Mouse (Mus musculus): Measurements from ENCODE around the gene Smc3. TPM values are rescaled to one million over a fixed set of nuclear protein-coding genes. Genes with fewer than 3 reads are reported as not detected.
"Not testable (repeated sequence)": the region's sequence is repeated elsewhere in the genome, so short reads cannot be mapped to it uniquely, and the experiment has no call there.

The Smc3 gene
- polyA plus RNA-seq, 1 experiment from 2014 or later: 60.2 TPM

DNA sequence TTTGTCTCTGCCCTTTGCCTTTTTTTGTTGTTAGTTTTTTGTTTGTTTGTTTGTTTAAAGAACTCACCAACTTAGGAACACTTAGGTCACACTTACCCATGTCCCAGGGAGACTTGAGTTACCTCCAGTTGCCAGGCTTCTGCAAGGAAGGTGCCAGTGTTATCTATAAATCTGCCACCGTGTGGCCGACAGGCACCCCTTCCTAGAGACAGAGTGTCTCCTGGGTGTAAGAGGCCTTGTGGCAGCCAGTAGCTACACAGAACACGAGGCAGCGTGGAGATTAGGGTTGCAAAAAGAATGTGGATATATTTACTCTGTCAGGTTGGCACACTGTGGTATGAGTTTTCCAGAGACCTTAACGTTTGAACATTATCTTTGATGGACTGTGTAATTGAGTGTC is 47.9 kb downstream of the Smc3 start:
- 30% methylated on average over 5 of the region's 5 CpGs for WGBS
- no peaks in the 10 kb centered on the region for H3K27me3 ChIP-seq (ENCODE audit: control insufficient read depth, insufficient read depth, low read length)
- H3K27ac ChIP-seq (ENCODE audit: low read length): no peak overlapping the region
- no peak overlapping the region for H3K4me3 ChIP-seq (replicated peaks; ENCODE audit: low read length)
- no peak overlapping the region for H3K9ac ChIP-seq (ENCODE audit: low read length)
- peaks cover 19% of the 10 kb centered on the region; the same call in 1 of the 2 replicates for H3K36me3 ChIP-seq (ENCODE audit: control insufficient read depth, insufficient read depth, low read length)
- ATAC-seq (ENCODE audit: insufficient read depth, low FRiP score): no peak
- H3K4me1 ChIP-seq (ENCODE audit: control insufficient read depth, insufficient read depth, low read length): peaks cover 12% of the 10 kb centered on the region
- no peak overlapping the region for H3K4me2 ChIP-seq (ENCODE audit: low read depth, low read length)
- no peaks in the 10 kb centered on the region for H3K9me3 ChIP-seq (replicated peaks; ENCODE audit: control insufficient read depth, low read length)

DNA sequence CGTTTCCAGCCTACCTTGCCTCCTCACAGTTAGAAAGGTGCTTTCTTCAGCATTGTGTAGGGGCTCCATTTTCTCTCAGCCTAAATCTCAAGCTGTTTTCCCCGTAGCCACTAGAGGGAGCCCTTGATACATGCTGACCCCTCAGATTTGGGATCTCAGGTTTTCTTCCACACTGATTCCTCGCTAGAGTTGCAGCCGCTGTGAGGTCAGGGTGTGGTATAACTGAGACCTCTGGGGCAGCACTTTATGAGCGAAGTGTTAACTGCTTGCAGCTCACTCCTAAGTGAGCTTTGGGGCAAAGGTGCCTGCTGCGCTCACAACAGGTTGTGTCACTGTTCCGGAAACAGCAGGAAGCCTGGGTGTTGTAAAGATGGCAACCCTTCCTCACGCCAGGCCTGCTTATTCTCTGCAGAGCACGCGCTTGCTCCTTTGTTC is 48.6 kb downstream of the Smc3 start:
- peaks cover 12% of the 10 kb centered on the region; the same call in 1 of the 2 replicates for H3K36me3 ChIP-seq (ENCODE audit: control insufficient read depth, insufficient read depth, low read length)
- H3K27me3 ChIP-seq (ENCODE audit: control insufficient read depth, insufficient read depth, low read length): no peaks in the 10 kb centered on the region
- peak; percentile 62; the same call in 1 of the 2 replicates for ATAC-seq (ENCODE audit: insufficient read depth, low FRiP score)
- WGBS: 41% methylated on average over 10 of the region's 10 CpGs
- no peaks in the 10 kb centered on the region for H3K9me3 ChIP-seq (replicated peaks; ENCODE audit: control insufficient read depth, low read length)
- no peak overlapping the region for H3K4me3 ChIP-seq (replicated peaks; ENCODE audit: low read length)
- no peak overlapping the region for H3K27ac ChIP-seq (ENCODE audit: low read length)
- no peak overlapping the region for H3K4me2 ChIP-seq (ENCODE audit: low read depth, low read length)
- peaks cover 16% of the 10 kb centered on the region for H3K4me1 ChIP-seq (ENCODE audit: control insufficient read depth, insufficient read depth, low read length)
- no peak overlapping the region for H3K9ac ChIP-seq (ENCODE audit: low read length)

DNA sequence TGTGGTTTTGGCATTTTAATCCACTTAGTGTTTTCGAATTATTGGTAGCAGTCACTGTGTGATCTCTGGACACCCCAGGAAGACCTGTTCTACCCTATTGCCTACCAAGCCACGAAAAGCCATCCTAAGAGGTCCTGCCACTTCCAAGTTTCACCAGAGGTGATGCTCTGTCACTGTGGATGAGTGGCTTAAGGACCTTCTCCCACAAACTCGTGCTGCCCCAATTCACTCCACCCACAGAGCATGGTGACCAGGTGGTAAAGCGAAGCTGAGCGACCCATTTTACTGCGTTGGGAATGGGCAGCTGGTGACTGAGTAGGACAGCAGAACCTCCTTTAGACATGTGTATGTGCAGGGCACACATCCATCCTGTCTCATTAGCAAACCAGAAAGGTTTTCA is 49.2 kb downstream of the Smc3 start:
- Histone ChIP-seq H3K4me3 (replicated peaks; ENCODE audit: low read length) (no peak overlapping the region), H3K27ac (ENCODE audit: low read length) (no peak overlapping the region), H3K4me2 (ENCODE audit: low read depth, low read length) (no peak overlapping the region), H3K4me1 (ENCODE audit: control insufficient read depth, insufficient read depth, low read length) (peaks cover 18% of the 10 kb centered on the region), H3K27me3 (ENCODE audit: control insufficient read depth, insufficient read depth, low read length) (no peaks in the 10 kb centered on the region), H3K9ac (ENCODE audit: low read length) (no peak overlapping the region), H3K9me3 (replicated peaks; ENCODE audit: control insufficient read depth, low read length) (no peaks in the 10 kb centered on the region), H3K36me3 (ENCODE audit: control insufficient read depth, insufficient read depth, low read length) (peaks cover 9% of the 10 kb centered on the region; the same call in 1 of the 2 replicates)
- 85% methylated on average over 6 of the region's 6 CpGs for WGBS
- no peak for ATAC-seq (ENCODE audit: insufficient read depth, low FRiP score)

DNA sequence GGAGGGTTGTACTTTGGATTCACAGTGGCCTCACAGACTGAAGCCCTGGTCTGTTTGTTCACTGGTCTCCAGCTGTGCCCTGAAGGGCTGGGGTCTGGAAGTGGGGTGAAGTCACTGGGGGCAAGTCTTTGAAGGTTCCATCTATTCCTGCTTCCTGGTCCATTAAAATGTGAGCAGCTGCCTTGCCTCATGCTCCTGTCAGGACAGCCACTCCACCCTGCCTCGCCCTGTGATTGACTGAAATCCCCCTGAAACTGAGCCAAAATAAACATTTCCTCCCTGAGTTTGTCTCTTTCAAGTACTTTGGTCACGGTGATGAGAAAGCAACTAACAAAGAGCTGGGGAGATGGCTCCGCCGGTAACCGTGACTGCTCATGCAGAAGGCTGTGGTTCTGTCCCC is 49.6 kb downstream of the Smc3 start:
- 23% methylated on average over 5 of the region's 5 CpGs for WGBS
- Histone ChIP-seq H3K4me1 (ENCODE audit: control insufficient read depth, insufficient read depth, low read length) (peaks cover 18% of the 10 kb centered on the region), H3K9ac (ENCODE audit: low read length) (no peak overlapping the region)

DNA sequence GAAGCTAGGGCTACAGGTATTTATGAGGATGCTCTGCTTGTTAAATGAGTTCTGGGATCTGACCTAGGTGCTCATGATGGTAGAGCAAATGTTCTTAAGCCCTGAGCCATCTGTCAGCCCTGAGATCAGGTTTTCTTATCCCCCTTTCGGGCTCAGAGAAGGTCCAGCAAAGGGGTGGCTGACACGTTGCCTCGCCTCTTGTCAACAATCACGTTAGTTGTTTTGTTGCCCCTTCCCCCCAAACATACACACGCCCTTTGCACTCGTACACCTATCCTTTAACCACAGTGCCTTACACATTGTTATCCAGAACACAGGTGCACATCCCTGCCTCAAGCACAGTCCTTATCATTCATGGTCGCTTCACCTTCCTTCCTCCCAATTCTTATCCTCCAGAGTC is 50.7 kb downstream of the Smc3 start:
- no peak overlapping the region for H3K27ac ChIP-seq (ENCODE audit: low read length)
- no peak overlapping the region for H3K4me3 ChIP-seq (replicated peaks; ENCODE audit: low read length)
- H3K4me2 ChIP-seq (ENCODE audit: low read depth, low read length): no peak overlapping the region
- ATAC-seq (ENCODE audit: insufficient read depth, low FRiP score): no peak
- WGBS: 70% methylated on average over 7 of the region's 7 CpGs
- H3K36me3 ChIP-seq (ENCODE audit: control insufficient read depth, insufficient read depth, low read length): peaks cover 8% of the 10 kb centered on the region; the same call in 1 of the 2 replicates
- no peaks in the 10 kb centered on the region for H3K27me3 ChIP-seq (ENCODE audit: control insufficient read depth, insufficient read depth, low read length)
- H3K9me3 ChIP-seq (replicated peaks; ENCODE audit: control insufficient read depth, low read length): no peaks in the 10 kb centered on the region
- H3K9ac ChIP-seq (ENCODE audit: low read length): no peak overlapping the region
- H3K4me1 ChIP-seq (ENCODE audit: control insufficient read depth, insufficient read depth, low read length): peaks cover 18% of the 10 kb centered on the region

More for the DNA sequence above, 49.6 kb downstream of the Smc3 start:
- H3K4me2 ChIP-seq (ENCODE audit: low read depth, low read length): no peak overlapping the region
- peaks cover 8% of the 10 kb centered on the region; the same call in 1 of the 2 replicates for H3K36me3 ChIP-seq (ENCODE audit: control insufficient read depth, insufficient read depth, low read length)
- peak overlapping the region; percentile 11; the same call in 1 of the 2 replicates for H3K27ac ChIP-seq (ENCODE audit: low read length)
- peak; percentile 29; the same call in 1 of the 2 replicates for ATAC-seq (ENCODE audit: insufficient read depth, low FRiP score)
- H3K9me3 ChIP-seq (replicated peaks; ENCODE audit: control insufficient read depth, low read length): no peaks in the 10 kb centered on the region
- no peaks in the 10 kb centered on the region for H3K27me3 ChIP-seq (ENCODE audit: control insufficient read depth, insufficient read depth, low read length)
- no peak overlapping the region for H3K4me3 ChIP-seq (replicated peaks; ENCODE audit: low read length)

DNA sequence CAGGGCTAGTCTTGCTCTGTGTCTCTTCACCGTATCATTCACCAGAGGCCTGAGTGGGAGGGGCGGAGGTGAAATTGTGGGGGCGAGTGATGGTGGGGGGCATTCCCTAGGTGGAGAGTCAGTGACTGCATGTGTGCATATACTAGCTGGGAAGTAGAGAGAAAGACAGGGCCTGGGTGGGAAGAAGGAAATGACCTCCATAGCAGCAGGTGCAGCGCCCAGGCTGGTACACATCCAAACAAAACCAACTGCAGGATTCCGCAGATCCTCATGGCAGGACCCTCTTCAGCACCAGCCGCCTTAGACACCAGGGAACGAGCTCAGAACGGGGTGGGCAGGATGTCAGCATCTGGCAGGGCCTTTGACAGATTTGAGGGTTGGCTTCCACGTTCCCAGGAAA is 52.1 kb downstream of the Smc3 start:
- H3K4me3 ChIP-seq (replicated peaks; ENCODE audit: low read length): no peak overlapping the region
- no peak for ATAC-seq (ENCODE audit: insufficient read depth, low FRiP score)
- no peaks in the 10 kb centered on the region for H3K36me3 ChIP-seq (ENCODE audit: control insufficient read depth, insufficient read depth, low read length)
- WGBS: 64% methylated on average over 9 of the region's 9 CpGs
- peaks cover 18% of the 10 kb centered on the region for H3K4me1 ChIP-seq (ENCODE audit: control insufficient read depth, insufficient read depth, low read length)
- no peak overlapping the region for H3K27ac ChIP-seq (ENCODE audit: low read length)
- no peaks in the 10 kb centered on the region for H3K27me3 ChIP-seq (ENCODE audit: control insufficient read depth, insufficient read depth, low read length)
- no peak overlapping the region for H3K4me2 ChIP-seq (ENCODE audit: low read depth, low read length)
- no peak overlapping the region for H3K9ac ChIP-seq (ENCODE audit: low read length)
- H3K9me3 ChIP-seq (replicated peaks; ENCODE audit: control insufficient read depth, low read length): no peaks in the 10 kb centered on the region

DNA sequence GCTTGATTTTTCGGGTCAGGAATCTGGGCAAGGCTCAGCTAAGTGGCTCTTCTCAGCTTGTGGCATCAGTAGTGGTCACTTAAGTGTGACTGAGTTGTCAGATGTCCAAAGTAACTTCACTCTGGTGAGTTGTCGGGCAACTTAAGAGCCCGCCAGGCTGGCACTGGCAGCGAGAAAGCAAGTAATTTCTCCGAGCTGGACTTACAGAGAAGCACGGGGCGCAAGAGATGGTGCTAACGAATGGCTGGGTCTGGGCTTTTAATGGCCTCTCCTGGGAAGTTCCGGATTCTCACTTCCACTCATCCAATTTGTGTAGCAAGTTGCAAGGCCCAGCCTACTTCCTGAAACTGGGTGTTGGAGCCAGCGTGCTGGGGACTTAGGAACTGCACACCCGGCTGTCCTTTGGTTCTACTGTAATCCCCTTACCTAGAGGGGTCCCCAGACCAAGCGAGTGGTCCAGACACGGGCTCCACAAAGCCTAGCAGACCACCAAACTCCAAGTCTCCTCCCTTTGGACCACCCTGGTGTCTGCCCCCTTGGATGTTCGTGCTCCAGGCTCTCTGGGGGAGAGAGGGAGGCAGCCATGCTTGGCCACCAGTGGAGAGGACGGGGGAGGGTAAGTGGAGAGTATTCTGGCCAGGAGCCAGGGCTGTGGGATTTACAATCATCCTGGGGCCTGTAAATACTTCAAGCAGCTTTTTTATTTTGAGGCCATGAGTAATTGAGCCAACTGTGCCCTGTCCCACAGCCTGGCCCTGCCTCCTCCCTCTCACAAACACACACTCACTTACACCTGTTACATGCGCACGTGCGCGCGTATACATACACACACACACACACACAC is 53.6 kb downstream of the Smc3 start:
- H3K27me3 ChIP-seq (ENCODE audit: control insufficient read depth, insufficient read depth, low read length): no peaks in the 10 kb centered on the region
- H3K4me1 ChIP-seq (ENCODE audit: control insufficient read depth, insufficient read depth, low read length): peaks cover 18% of the 10 kb centered on the region
- H3K9me3 ChIP-seq (replicated peaks; ENCODE audit: control insufficient read depth, low read length): no peaks in the 10 kb centered on the region
- H3K9ac ChIP-seq (ENCODE audit: low read length): no peak overlapping the region
- H3K4me3 ChIP-seq (replicated peaks; ENCODE audit: low read length): no peak overlapping the region
- H3K4me2 ChIP-seq (ENCODE audit: low read depth, low read length): no peak overlapping the region
- no peaks in the 10 kb centered on the region for H3K36me3 ChIP-seq (ENCODE audit: control insufficient read depth, insufficient read depth, low read length)
- 61% methylated on average over 20 of the region's 20 CpGs for WGBS
- ATAC-seq (ENCODE audit: insufficient read depth, low FRiP score): peak; percentile 41; the same call in 1 of the 2 replicates
- no peak overlapping the region for H3K27ac ChIP-seq (ENCODE audit: low read length)

DNA sequence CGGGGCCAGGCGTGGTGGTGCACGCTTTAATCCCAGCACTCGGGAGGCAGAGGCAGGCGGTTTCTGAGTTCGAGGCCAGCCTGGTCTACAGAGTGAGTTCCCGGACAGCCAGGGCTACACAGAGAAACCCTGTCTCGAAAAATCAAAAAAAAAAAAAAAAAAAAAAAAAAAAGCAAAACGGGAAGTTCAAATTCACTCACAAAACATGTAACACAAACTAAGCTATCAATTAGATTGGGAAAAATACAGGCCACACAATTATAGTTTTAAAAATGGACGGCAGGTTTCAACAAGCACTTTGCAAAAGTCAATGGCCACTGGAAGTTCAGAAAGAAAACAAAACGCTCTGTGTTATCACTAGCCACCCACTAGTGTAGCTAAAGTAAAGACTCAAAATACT is 56.2 kb downstream of the Smc3 start:
- H3K4me2 ChIP-seq (ENCODE audit: low read depth, low read length); ATAC-seq (ENCODE audit: insufficient read depth, low FRiP score); H3K4me1 ChIP-seq (ENCODE audit: control insufficient read depth, insufficient read depth, low read length); H3K9me3 ChIP-seq (replicated peaks; ENCODE audit: control insufficient read depth, low read length); H3K27ac ChIP-seq (ENCODE audit: low read length); H3K36me3 ChIP-seq (ENCODE audit: control insufficient read depth, insufficient read depth, low read length); H3K9ac ChIP-seq (ENCODE audit: low read length); H3K27me3 ChIP-seq (ENCODE audit: control insufficient read depth, insufficient read depth, low read length); H3K4me3 ChIP-seq (replicated peaks; ENCODE audit: low read length): not testable (repeated sequence)
- 86% methylated on average over 11 of the region's 11 CpGs for WGBS

DNA sequence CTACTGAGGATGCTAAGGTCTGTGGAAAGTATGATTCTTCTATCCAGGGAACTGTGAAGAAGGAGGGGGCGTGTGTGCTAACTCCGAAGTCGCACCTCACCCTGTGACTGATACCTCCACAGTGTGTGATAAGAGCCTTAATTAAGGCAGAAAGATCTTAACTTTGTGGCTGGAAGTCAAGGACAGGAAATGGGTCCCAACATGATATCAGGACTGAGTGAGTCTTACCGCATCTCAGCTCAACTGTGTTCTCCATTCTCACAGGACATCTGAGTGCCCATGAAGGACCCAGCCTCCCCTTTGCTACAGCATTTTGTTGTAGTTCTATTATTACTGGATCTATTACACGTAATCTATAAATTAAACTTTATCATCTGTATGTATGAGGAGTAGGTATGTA is 57.2 kb downstream of the Smc3 start:
- H3K9me3 ChIP-seq (replicated peaks; ENCODE audit: control insufficient read depth, low read length): no peaks in the 10 kb centered on the region
- H3K4me1 ChIP-seq (ENCODE audit: control insufficient read depth, insufficient read depth, low read length): peaks cover 9% of the 10 kb centered on the region; the same call in 1 of the 2 replicates
- 63% methylated on average over 5 of the region's 5 CpGs for WGBS
- H3K4me2 ChIP-seq (ENCODE audit: low read depth, low read length): no peak overlapping the region
- H3K27me3 ChIP-seq (ENCODE audit: control insufficient read depth, insufficient read depth, low read length): no peaks in the 10 kb centered on the region
- no peak for ATAC-seq (ENCODE audit: insufficient read depth, low FRiP score)
- H3K36me3 ChIP-seq (ENCODE audit: control insufficient read depth, insufficient read depth, low read length): no peaks in the 10 kb centered on the region
- no peak overlapping the region for H3K9ac ChIP-seq (ENCODE audit: low read length)
- H3K27ac ChIP-seq (ENCODE audit: low read length): no peak overlapping the region
- no peak overlapping the region for H3K4me3 ChIP-seq (replicated peaks; ENCODE audit: low read length)
